Mouse (Mus musculus) olfactory bulb, adult 2 months (tissue): ENCODE results near the gene Prkn.

Experiments
- CTCF ChIP-seq: fragments of 200-500 bp; IDR thresholded peaks from 2 replicates; pipeline ENCODE4 v1.5.1; 2012; ENCODE audit warnings: low read depth, mild to moderate bottlenecking, low read length, moderate library complexity; ENCODE audit not compliant: insufficient read depth
- POLR2A ChIP-seq: fragments of 200-500 bp; IDR thresholded peaks from 2 replicates; pipeline ENCODE4 v1.6.1; 2012; ENCODE audit warnings: mild to moderate bottlenecking, low read depth, low read length, moderate library complexity; ENCODE audit not compliant: insufficient read depth

DNA sequence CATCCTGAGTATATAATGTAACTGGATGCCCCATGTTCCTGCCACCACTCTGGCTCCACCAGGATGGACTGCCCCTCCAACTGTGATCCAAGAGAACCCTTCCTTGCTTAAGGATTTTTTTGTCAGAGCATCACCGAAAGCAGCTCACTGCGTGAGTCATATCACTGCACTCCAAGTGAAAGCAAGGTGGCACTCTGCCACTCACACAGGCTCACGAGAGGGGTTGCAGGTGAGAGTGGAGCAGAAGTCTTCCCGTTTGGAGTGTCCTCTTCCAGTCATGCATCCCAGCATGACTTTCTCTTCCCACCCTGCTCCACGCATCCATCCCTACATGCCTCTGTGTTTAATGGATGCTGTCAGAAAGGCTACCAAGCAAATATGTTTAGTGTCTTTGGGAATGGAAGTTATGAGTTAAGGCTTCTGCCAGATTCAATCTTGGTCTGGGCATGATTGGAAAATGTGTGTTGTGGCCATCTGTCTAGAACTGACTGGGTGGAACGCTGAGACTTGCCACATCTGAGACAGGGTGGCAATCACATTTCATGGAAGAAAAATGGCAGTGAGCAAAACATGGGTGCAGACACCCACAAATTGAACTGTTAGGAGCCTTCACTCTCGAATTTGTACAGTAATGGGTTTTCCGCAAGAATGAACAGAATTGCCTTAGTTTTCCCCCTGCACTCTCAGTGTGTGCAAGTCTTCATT is 778.9 kb downstream of the Prkn start:
- no peak for TF ChIP-seq POLR2A
- TF ChIP-seq CTCF, result no peak
